Mouse (Mus musculus) heart, adult 2 months (tissue): ENCODE data around the gene Arntl. TPM values are rescaled to one million over a fixed set of nuclear protein-coding genes. Genes with fewer than 3 reads are reported as not detected.

ENCODE experiments used
- DNase-seq, 2 experiments: peaks; one replicate each; pipeline ENCODE4 v3.0.0; 2021
- H3K27ac ChIP-seq: fragments of 200-600 bp; 2 replicates; pipeline ENCODE4 v1.8.1; 2022
- H3K27me3 ChIP-seq: fragments of 200-500 bp; 2 replicates; pipeline ENCODE4 v1.6.1; 2012; ENCODE audit warnings: mild to moderate bottlenecking, low read length, inconsistent platforms, mixed read lengths; ENCODE audit not compliant: control insufficient read depth, insufficient read depth
- H3K36me3 ChIP-seq: fragments of 200-500 bp; 2 replicates; pipeline ENCODE4 v1.6.1; 2012; ENCODE audit warnings: low read length, inconsistent platforms; ENCODE audit not compliant: control insufficient read depth, insufficient read depth
- H3K4me1 ChIP-seq: fragments of 200-500 bp; 2 replicates; pipeline ENCODE4 v1.6.1; 2011; ENCODE audit warnings: low read length; ENCODE audit not compliant: control insufficient read depth, insufficient read depth
- H3K4me3 ChIP-seq: fragments of 200-600 bp; 2 replicates; pipeline ENCODE4 v1.8.1; 2022
- H3K79me2 ChIP-seq: fragments of 200-500 bp; replicated peaks from 2 replicates; pipeline ENCODE4 v1.6.1; 2012; ENCODE audit warnings: mild to moderate bottlenecking, inconsistent platforms, low read length, moderate library complexity, mixed read lengths; ENCODE audit not compliant: control insufficient read depth, insufficient read depth
- H3K9ac ChIP-seq: fragments of 200-500 bp; 2 replicates; pipeline ENCODE4 v1.6.1; 2012; ENCODE audit warnings: low read depth, mild to moderate bottlenecking, control low read depth, inconsistent platforms, low read length, mixed read lengths
- CTCF ChIP-seq: fragments of 200-600 bp; IDR thresholded peaks from 2 replicates; pipeline ENCODE4 v1.8.1; 2022; ENCODE audit warnings: antibody characterized with exemption, mild to moderate bottlenecking, moderate library complexity
- EP300 ChIP-seq: fragments of 200-500 bp; IDR thresholded peaks from 2 replicates; pipeline ENCODE4 v1.6.1; 2011; ENCODE audit warnings: low read depth, low read length, control low read depth; ENCODE audit not compliant: insufficient read depth
- POLR2A ChIP-seq: fragments of 200-500 bp; IDR thresholded peaks from 2 replicates; pipeline ENCODE4 v1.6.1; 2011; ENCODE audit warnings: mild to moderate bottlenecking, low read depth, low read length, control low read depth; ENCODE audit not compliant: insufficient read depth
- WGBS: fragments of 180-500 bp; shearing (Covaris S2); methylation state at CpG from one replicate; pipeline ENCODE4 v1.1.7; 2018; 5-methylcytosine and 5-hydroxymethylcytosine counted together
- intact Hi-C: fragments of 180-260 bp; cut with DNase I; formaldehyde crosslinking; loops from one replicate; pipeline ENCODE4 v1.15.1; 2025
- polyA plus RNA-seq: library from polyadenylated mRNA; depleted of rRNA; stranded (reverse); fragments of >200 nt; gene quantifications from 2 replicates; pipeline ENCODE4 v1.2.3, GENCODE M21; 2012
- total RNA-seq, 2 experiments: library from RNA; stranded (reverse); gene quantifications; 2 replicates each; pipeline ENCODE4 v1.2.3; 2021

Arntl gene
- total and polyA plus RNA-seq, 3 experiments: 6.6 to 26.7 (median 7.2) TPM

DNA sequence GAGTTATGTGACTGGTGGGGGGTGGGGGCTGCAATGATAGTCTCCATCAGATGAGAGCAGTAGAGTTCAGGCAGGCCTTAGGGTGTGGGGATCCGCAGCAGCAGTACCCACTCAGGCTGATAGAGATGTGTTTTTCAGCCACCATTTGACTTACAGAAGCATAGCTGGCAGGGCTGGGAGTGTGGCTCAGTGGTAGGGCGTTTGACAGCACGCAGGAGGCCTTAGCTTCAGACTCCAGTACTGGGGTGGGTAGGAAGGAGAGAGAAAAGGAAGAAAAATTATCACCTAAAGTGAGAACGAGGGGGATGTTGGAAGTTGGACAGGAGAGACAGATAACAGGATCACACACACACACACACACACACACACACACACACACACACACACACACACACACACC, 71.2 kb downstream of the Arntl start:
- DNase-seq: no peak
- TF ChIP-seq CTCF (no peak), EP300 (no peak)
- WGBS: 68% methylated on average over 3 of the region's 4 CpGs
- Histone ChIP-seq H3K27me3 (no peaks in the 10 kb centered on the region), H3K27ac (no peak overlapping the region), H3K79me2 (no peaks in the 10 kb centered on the region), H3K4me1 (no peaks in the 10 kb centered on the region; the same call in none of the 2 replicates), H3K4me3 (no peak overlapping the region), H3K9ac (no peak overlapping the region), H3K36me3 (no peaks in the 10 kb centered on the region)
- intact Hi-C loops: no loop called here

DNA sequence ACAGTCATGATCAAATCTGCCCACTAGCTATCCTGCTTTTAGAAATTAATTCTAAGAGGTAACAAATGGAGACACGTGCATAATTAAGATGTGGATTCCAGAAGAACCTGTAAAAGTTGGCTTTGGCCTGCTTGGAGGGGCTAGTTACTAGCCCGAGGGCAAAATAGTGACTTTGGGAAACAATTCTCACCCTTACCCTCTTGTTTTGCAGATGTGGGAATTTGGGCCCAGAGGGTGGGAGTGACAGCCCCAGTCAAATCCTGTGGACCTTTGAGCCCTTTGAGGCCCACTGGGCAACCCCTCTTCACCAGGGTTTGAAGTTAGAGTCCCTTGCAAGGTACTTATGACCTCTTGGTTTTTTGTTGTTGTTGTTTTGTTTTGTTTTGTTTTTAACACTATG, 72.0 kb downstream of the Arntl start:
- no peak for DNase-seq
- Histone ChIP-seq H3K27me3 (no peaks in the 10 kb centered on the region), H3K79me2 (no peaks in the 10 kb centered on the region), H3K9ac (no peak overlapping the region), H3K4me1 (no peaks in the 10 kb centered on the region; the same call in 1 of the 2 replicates), H3K36me3 (no peaks in the 10 kb centered on the region), H3K27ac (no peak overlapping the region), H3K4me3 (no peak overlapping the region)
- WGBS: 94% methylated on average over 2 of the region's 2 CpGs
- intact Hi-C loops: no loop called here
- TF ChIP-seq CTCF (no peak), POLR2A (no peak), EP300 (no peak)

DNA sequence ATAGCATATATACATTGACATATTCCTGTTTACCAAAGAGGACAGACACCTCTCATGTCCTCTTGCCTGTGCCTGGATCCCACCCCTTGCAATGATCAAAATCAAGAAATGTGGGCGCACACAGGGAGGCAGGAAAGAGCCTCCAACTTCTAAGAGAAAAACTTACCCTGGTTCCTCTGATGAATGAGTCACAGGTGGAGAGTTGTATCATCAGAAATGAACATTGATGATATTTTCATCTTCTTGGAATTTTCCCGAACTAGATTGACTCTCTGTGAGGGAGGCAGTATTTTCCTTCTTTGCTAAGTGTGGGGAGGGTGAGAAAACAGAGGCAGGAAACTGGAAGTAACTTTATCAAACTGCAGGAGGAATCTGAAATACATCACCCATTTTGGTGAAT, 78.1 kb downstream of the Arntl start:
- H3K36me3 ChIP-seq: no peaks in the 10 kb centered on the region
- intact Hi-C loops: no loop called here
- no peak for TF ChIP-seq POLR2A
- TF ChIP-seq CTCF: no peak
- no peak overlapping the region for H3K9ac ChIP-seq
- DNase-seq: no peak
- no peaks in the 10 kb centered on the region for H3K27me3 ChIP-seq
- no peaks in the 10 kb centered on the region for H3K4me1 ChIP-seq
- no peak overlapping the region for H3K4me3 ChIP-seq
- H3K27ac ChIP-seq: no peak overlapping the region
- no peaks in the 10 kb centered on the region for H3K79me2 ChIP-seq
- WGBS: 64% methylated on average over 2 of the region's 2 CpGs

DNA sequence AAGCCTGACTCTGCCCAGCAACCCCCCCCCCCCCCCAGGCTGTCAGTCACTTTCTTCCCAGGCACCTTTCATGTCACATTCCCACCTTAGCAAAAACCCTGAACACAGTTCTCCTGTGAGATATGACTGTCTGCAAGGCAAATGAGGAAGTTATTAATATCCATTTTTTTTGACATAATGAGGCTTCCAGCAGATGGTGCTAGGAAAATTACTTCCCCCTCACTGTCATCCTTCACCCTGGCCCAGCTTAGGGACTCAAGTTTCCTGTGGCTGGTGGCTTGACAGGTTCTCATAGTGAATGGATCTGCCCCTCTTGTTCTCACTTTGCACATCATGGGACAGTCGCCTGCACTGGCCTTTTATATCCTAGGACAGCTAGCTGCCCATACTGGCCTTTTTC, 81.9 kb downstream of the Arntl start:
- intact Hi-C loops: no loop called here
- Histone ChIP-seq H3K36me3 (no peaks in the 10 kb centered on the region), H3K27ac (no peak overlapping the region), H3K4me1 (no peaks in the 10 kb centered on the region), H3K79me2 (no peaks in the 10 kb centered on the region), H3K27me3 (no peaks in the 10 kb centered on the region), H3K4me3 (no peak overlapping the region), H3K9ac (no peak overlapping the region)
- TF ChIP-seq EP300: no peak
- no peak for TF ChIP-seq POLR2A
- TF ChIP-seq CTCF: no peak
- 94% methylated on average over 1 of the region's 1 CpGs for WGBS
- DNase-seq: no peak

DNA sequence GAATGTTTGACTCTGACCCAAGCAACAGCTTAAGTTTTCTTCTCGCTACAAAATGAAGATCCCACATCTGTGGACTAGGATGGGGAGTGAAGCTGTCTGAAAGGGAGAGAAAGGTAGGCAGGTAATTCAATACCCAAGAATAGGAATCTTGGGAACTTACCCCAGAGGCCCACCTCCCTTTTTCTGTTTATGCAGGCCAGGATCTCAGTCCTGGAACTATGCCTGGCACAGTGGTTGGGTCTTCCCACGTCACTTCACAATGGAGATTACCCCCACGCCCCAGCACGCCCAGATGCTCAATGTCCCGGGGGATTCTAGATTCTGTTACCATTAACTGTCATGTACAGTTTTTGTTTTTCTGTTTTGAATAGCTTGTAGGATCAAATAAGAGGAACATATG, 84.5 kb downstream of the Arntl start:
- no peak for TF ChIP-seq CTCF
- TF ChIP-seq EP300: no peak
- TF ChIP-seq POLR2A: no peak
- WGBS: 85% methylated on average over 5 of the region's 5 CpGs
- no peak for DNase-seq
- no peaks in the 10 kb centered on the region for H3K79me2 ChIP-seq
- H3K36me3 ChIP-seq: no peaks in the 10 kb centered on the region
- H3K4me3 ChIP-seq: no peak overlapping the region
- H3K27ac ChIP-seq: no peak overlapping the region
- H3K4me1 ChIP-seq: no peaks in the 10 kb centered on the region
- intact Hi-C loops: no loop called here
- no peak overlapping the region for H3K9ac ChIP-seq
- no peaks in the 10 kb centered on the region for H3K27me3 ChIP-seq

DNA sequence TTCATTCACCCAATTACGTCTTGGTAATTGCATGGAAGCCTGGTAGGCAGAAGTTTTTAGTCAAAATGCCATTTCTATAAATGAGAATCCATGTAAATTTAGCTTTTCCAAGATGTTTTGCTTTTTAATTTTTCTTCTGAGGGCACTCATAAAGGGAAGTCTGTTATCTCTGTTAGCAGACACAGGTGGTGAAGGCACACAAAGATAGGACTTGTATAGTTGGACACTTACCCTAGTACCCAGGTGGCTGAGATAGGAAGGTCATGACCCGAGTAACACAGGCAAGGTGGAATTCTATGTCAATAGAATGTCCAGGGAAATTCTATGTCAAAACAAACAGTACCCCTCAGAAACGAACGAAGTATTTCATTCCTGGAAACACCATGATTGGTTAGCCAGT, 84.9 kb downstream of the Arntl start:
- WGBS: 77% methylated on average over 4 of the region's 4 CpGs
- intact Hi-C loops: no loop called here

More for the DNA sequence above, 84.9 kb downstream of the Arntl start:
- Histone ChIP-seq H3K27ac (no peak overlapping the region), H3K36me3 (no peaks in the 10 kb centered on the region), H3K4me1 (no peaks in the 10 kb centered on the region), H3K27me3 (no peaks in the 10 kb centered on the region), H3K79me2 (no peaks in the 10 kb centered on the region), H3K4me3 (no peak overlapping the region), H3K9ac (no peak overlapping the region)
- TF ChIP-seq POLR2A (no peak), EP300 (no peak), CTCF (no peak)
- no peak for DNase-seq
